Mouse (Mus musculus): ENCODE results near the gene Pkd1. TPM values are rescaled to one million over a fixed set of nuclear protein-coding genes. Genes with fewer than 3 reads are reported as not detected.

The Pkd1 gene
- polyA plus RNA-seq, 1 experiment from 2014 or later: 27.6 TPM

- H3K9ac ChIP-seq (replicated peaks; ENCODE audit: low read depth, low read length): peak overlapping the region; percentile 74
- H3K4me1 ChIP-seq (replicated peaks; ENCODE audit: control insufficient read depth, insufficient read depth, low read length): peaks cover 55% of the 10 kb centered on the region
- no peak overlapping the region for H3K27ac ChIP-seq (ENCODE audit: low read length)
- H3K27me3 ChIP-seq (replicated peaks; ENCODE audit: control insufficient read depth, insufficient read depth, low read length): no peaks in the 10 kb centered on the region
- ATAC-seq: no peak
- no peaks in the 10 kb centered on the region for H3K9me3 ChIP-seq (ENCODE audit: control insufficient read depth, low read length)
- no peak overlapping the region; the same call in 1 of the 2 replicates for H3K4me3 ChIP-seq (replicated peaks; ENCODE audit: low read length)
- H3K4me2 ChIP-seq (ENCODE audit: low read length): peak overlapping the region; percentile 88
- 27% methylated on average over 8 of the region's 8 CpGs for WGBS
- H3K36me3 ChIP-seq (ENCODE audit: control insufficient read depth, insufficient read depth): no peaks in the 10 kb centered on the region
Measured at GRCm38 (mm10) chr17:24530361-24531050, 19.1 kb upstream of the Pkd1 start.

- Histone ChIP-seq H3K4me1 (replicated peaks; ENCODE audit: control insufficient read depth, insufficient read depth, low read length) (peaks cover 55% of the 10 kb centered on the region), H3K27ac (ENCODE audit: low read length) (no peak overlapping the region), H3K36me3 (ENCODE audit: control insufficient read depth, insufficient read depth) (no peaks in the 10 kb centered on the region), H3K27me3 (replicated peaks; ENCODE audit: control insufficient read depth, insufficient read depth, low read length) (no peaks in the 10 kb centered on the region), H3K9me3 (ENCODE audit: control insufficient read depth, low read length) (no peaks in the 10 kb centered on the region), H3K4me2 (ENCODE audit: low read length) (no peak overlapping the region), H3K9ac (replicated peaks; ENCODE audit: low read depth, low read length) (no peak overlapping the region), H3K4me3 (replicated peaks; ENCODE audit: low read length) (no peak overlapping the region)
- 77% methylated on average over 3 of the region's 3 CpGs for WGBS
- no peak for ATAC-seq
Measured at GRCm38 (mm10) chr17:24531064-24531463, 18.6 kb upstream of the Pkd1 start.

GRCm38 (mm10) chr17:24532045-24532444, 17.6 kb upstream of the Pkd1 start:
- ATAC-seq: no peak
- Histone ChIP-seq H3K9me3 (ENCODE audit: control insufficient read depth, low read length) (no peaks in the 10 kb centered on the region), H3K4me1 (replicated peaks; ENCODE audit: control insufficient read depth, insufficient read depth, low read length) (peaks cover 51% of the 10 kb centered on the region), H3K27me3 (replicated peaks; ENCODE audit: control insufficient read depth, insufficient read depth, low read length) (no peaks in the 10 kb centered on the region), H3K4me2 (ENCODE audit: low read length) (no peak overlapping the region), H3K9ac (replicated peaks; ENCODE audit: low read depth, low read length) (no peak overlapping the region), H3K4me3 (replicated peaks; ENCODE audit: low read length) (no peak overlapping the region), H3K36me3 (ENCODE audit: control insufficient read depth, insufficient read depth) (no peaks in the 10 kb centered on the region), H3K27ac (ENCODE audit: low read length) (no peak overlapping the region)
- WGBS: 79% methylated on average over 7 of the region's 7 CpGs

- Histone ChIP-seq H3K4me3 (replicated peaks; ENCODE audit: low read length) (peak overlapping the region; percentile 39), H3K9me3 (ENCODE audit: control insufficient read depth, low read length) (no peaks in the 10 kb centered on the region), H3K4me1 (replicated peaks; ENCODE audit: control insufficient read depth, insufficient read depth, low read length) (peaks cover 61% of the 10 kb centered on the region), H3K27me3 (replicated peaks; ENCODE audit: control insufficient read depth, insufficient read depth, low read length) (no peaks in the 10 kb centered on the region), H3K36me3 (ENCODE audit: control insufficient read depth, insufficient read depth) (no peaks in the 10 kb centered on the region), H3K27ac (ENCODE audit: low read length) (no peak overlapping the region), H3K9ac (replicated peaks; ENCODE audit: low read depth, low read length) (peak overlapping the region; percentile 60), H3K4me2 (ENCODE audit: low read length) (peak overlapping the region; percentile 75)
- ATAC-seq: peak; percentile 67
- WGBS: 5% methylated on average over 53 of the region's 53 CpGs
Measured at GRCm38 (mm10) chr17:24533099-24533992, 16.3 kb upstream of the Pkd1 start.

GRCm38 (mm10) chr17:24534160-24534718, 15.4 kb upstream of the Pkd1 start, which contains the start of gene Rab26:
Gene Rab26, minus strand, starts transcription at chr17:24534210.
- no peak for ATAC-seq
- Histone ChIP-seq H3K4me2 (ENCODE audit: low read length) (peak within 1 kb of the TSS; percentile 75), H3K27ac (ENCODE audit: low read length) (no peak within 1 kb of the TSS), H3K27me3 (replicated peaks; ENCODE audit: control insufficient read depth, insufficient read depth, low read length) (no peaks in the 10 kb centered on the region), H3K36me3 (ENCODE audit: control insufficient read depth, insufficient read depth) (no peaks in the 10 kb centered on the region), H3K4me1 (replicated peaks; ENCODE audit: control insufficient read depth, insufficient read depth, low read length) (peaks cover 54% of the 10 kb centered on the region), H3K9ac (replicated peaks; ENCODE audit: low read depth, low read length) (peak within 1 kb of the TSS; percentile 60), H3K9me3 (ENCODE audit: control insufficient read depth, low read length) (no peaks in the 10 kb centered on the region), H3K4me3 (replicated peaks; ENCODE audit: low read length) (peak within 1 kb of the TSS; percentile 39)
- 82% methylated on average over 8 of the region's 8 CpGs for WGBS

GRCm38 (mm10) chr17:24535300-24535699, 14.3 kb upstream of the Pkd1 start:
- H3K4me1 ChIP-seq (replicated peaks; ENCODE audit: control insufficient read depth, insufficient read depth, low read length): peaks cover 43% of the 10 kb centered on the region
- H3K27ac ChIP-seq (ENCODE audit: low read length): no peak overlapping the region; the same call in 1 of the 2 replicates
- H3K27me3 ChIP-seq (replicated peaks; ENCODE audit: control insufficient read depth, insufficient read depth, low read length): no peaks in the 10 kb centered on the region
- H3K4me2 ChIP-seq (ENCODE audit: low read length): no peak overlapping the region
- no peak for ATAC-seq
- no peak overlapping the region; the same call in 1 of the 2 replicates for H3K9ac ChIP-seq (replicated peaks; ENCODE audit: low read depth, low read length)
- H3K36me3 ChIP-seq (ENCODE audit: control insufficient read depth, insufficient read depth): no peaks in the 10 kb centered on the region
- H3K4me3 ChIP-seq (replicated peaks; ENCODE audit: low read length): no peak overlapping the region
- WGBS: 59% methylated on average over 5 of the region's 5 CpGs
- no peaks in the 10 kb centered on the region for H3K9me3 ChIP-seq (ENCODE audit: control insufficient read depth, low read length)

GRCm38 (mm10) chr17:24537536-24537935, 12.1 kb upstream of the Pkd1 start:
- WGBS: 19% methylated on average over 3 of the region's 3 CpGs
- H3K36me3 ChIP-seq (ENCODE audit: control insufficient read depth, insufficient read depth): no peaks in the 10 kb centered on the region
- H3K4me2 ChIP-seq (ENCODE audit: low read length): no peak overlapping the region
- H3K4me3 ChIP-seq (replicated peaks; ENCODE audit: low read length): no peak overlapping the region
- peaks cover 28% of the 10 kb centered on the region for H3K4me1 ChIP-seq (replicated peaks; ENCODE audit: control insufficient read depth, insufficient read depth, low read length)
- H3K9ac ChIP-seq (replicated peaks; ENCODE audit: low read depth, low read length): peak overlapping the region; percentile 17; the same call in 1 of the 2 replicates
- H3K9me3 ChIP-seq (ENCODE audit: control insufficient read depth, low read length): no peaks in the 10 kb centered on the region
- peak; percentile 61 for ATAC-seq
- H3K27me3 ChIP-seq (replicated peaks; ENCODE audit: control insufficient read depth, insufficient read depth, low read length): no peaks in the 10 kb centered on the region
- peak overlapping the region; percentile 72 for H3K27ac ChIP-seq (ENCODE audit: low read length)

- 69% methylated on average over 8 of the region's 8 CpGs for WGBS
- ATAC-seq: peak; percentile 45
- Histone ChIP-seq H3K36me3 (ENCODE audit: control insufficient read depth, insufficient read depth) (no peaks in the 10 kb centered on the region), H3K4me3 (replicated peaks; ENCODE audit: low read length) (no peak overlapping the region), H3K4me2 (ENCODE audit: low read length) (no peak overlapping the region), H3K4me1 (replicated peaks; ENCODE audit: control insufficient read depth, insufficient read depth, low read length) (peaks cover 16% of the 10 kb centered on the region), H3K9ac (replicated peaks; ENCODE audit: low read depth, low read length) (no peak overlapping the region), H3K9me3 (ENCODE audit: control insufficient read depth, low read length) (no peaks in the 10 kb centered on the region), H3K27ac (ENCODE audit: low read length) (no peak overlapping the region), H3K27me3 (replicated peaks; ENCODE audit: control insufficient read depth, insufficient read depth, low read length) (no peaks in the 10 kb centered on the region)
Measured at GRCm38 (mm10) chr17:24538950-24539349, 10.7 kb upstream of the Pkd1 start.

GRCm38 (mm10) chr17:24540375-24540774, 9.3 kb upstream of the Pkd1 start:
- no peaks in the 10 kb centered on the region for H3K9me3 ChIP-seq (ENCODE audit: control insufficient read depth, low read length)
- no peak overlapping the region for H3K4me2 ChIP-seq (ENCODE audit: low read length)
- WGBS: 5% methylated on average over 3 of the region's 3 CpGs
- no peak overlapping the region for H3K9ac ChIP-seq (replicated peaks; ENCODE audit: low read depth, low read length)
- no peak overlapping the region for H3K4me3 ChIP-seq (replicated peaks; ENCODE audit: low read length)
- no peaks in the 10 kb centered on the region for H3K36me3 ChIP-seq (ENCODE audit: control insufficient read depth, insufficient read depth)
- peaks cover 19% of the 10 kb centered on the region for H3K4me1 ChIP-seq (replicated peaks; ENCODE audit: control insufficient read depth, insufficient read depth, low read length)
- no peak for ATAC-seq
- no peak overlapping the region for H3K27ac ChIP-seq (ENCODE audit: low read length)
- H3K27me3 ChIP-seq (replicated peaks; ENCODE audit: control insufficient read depth, insufficient read depth, low read length): no peaks in the 10 kb centered on the region

Data from forebrain, embryonic 16.5 days (tissue).